Mouse (Mus musculus) bone marrow, adult 2 months (tissue): ENCODE measurements around the gene Med17. TPM values are rescaled to one million over a fixed set of nuclear protein-coding genes. Genes with fewer than 3 reads are reported as not detected.

Experiments
- H3K27ac ChIP-seq: fragments of 200-500 bp; 2 replicates; pipeline ENCODE4 v1.5.1; 2012; ENCODE audit warnings: low read depth, mild to moderate bottlenecking, control low read depth, inconsistent platforms, low read length; ENCODE audit not compliant: control insufficient read depth, poor library complexity, insufficient read depth
- H3K4me1 ChIP-seq: fragments of 200-500 bp; 2 replicates; pipeline ENCODE4 v1.6.1; 2011; ENCODE audit warnings: low read length; ENCODE audit not compliant: control insufficient read depth, insufficient read depth
- H3K4me3 ChIP-seq: fragments of 200-500 bp; replicated peaks from 2 replicates; pipeline ENCODE3; 2011; ENCODE audit warnings: mild to moderate bottlenecking, low read depth, low read length, control low read depth; ENCODE audit not compliant: control insufficient read depth
- CTCF ChIP-seq: fragments of 200-500 bp; IDR thresholded peaks from 2 replicates; pipeline ENCODE4 v1.5.1; 2011; ENCODE audit warnings: low read length, control low read depth; ENCODE audit not compliant: control insufficient read depth, insufficient read depth
- POLR2A ChIP-seq: fragments of 200-500 bp; IDR thresholded peaks from 2 replicates; pipeline ENCODE4 v1.6.1; 2011; ENCODE audit warnings: low read depth, mild to moderate bottlenecking, control low read depth, low read length, borderline replicate concordance; ENCODE audit not compliant: control insufficient read depth
- WGBS: fragments of 180-500 bp; shearing (Covaris S2); methylation state at CpG from one replicate; pipeline ENCODE4 v1.1.7; 2018; 5-methylcytosine and 5-hydroxymethylcytosine counted together
- polyA plus RNA-seq: library from polyadenylated mRNA; stranded (reverse); fragments of >200 nt; gene quantifications from 2 replicates; pipeline ENCODE4 v1.2.4, GENCODE M21; 2011; ENCODE audit warnings: low replicate concordance; ENCODE audit not compliant: missing spikeins, insufficient read depth, insufficient read length

The Med17 gene
- polyA plus RNA-seq, 1 experiment: 34.0 TPM

DNA sequence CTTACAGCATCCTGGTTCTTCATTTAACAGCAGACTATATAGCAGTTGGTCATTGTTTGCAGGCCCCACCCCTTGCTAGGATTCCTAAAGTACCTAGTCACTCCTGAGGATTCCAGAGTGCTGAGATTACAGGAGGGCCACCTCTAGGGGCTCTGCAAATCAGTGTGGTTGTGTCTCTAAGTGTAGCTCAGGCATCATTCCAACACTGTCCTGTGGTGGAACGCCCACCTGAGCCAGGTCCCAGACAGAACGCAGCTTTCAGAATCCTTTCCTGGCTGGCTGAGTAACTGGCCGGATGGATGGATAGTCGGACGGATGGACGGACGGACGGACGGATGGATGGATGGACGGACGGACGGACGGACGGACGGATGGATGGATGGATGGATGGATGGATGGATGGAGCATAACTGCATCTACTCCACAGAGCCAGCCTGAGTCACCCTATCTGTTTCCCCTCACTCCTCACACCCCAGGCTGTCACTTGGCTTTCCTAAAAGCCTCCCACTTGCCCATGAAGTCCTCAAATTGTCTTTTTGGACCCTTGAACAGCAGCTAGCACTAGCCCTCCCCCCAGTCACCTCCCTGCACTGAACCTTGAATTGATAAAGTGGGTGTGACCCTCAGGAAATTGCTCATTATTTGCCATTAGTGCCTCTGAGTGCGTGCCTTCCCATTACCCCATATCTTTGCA, 41.3 kb downstream of the Med17 start:
- no peak overlapping the region for H3K4me3 ChIP-seq
- TF ChIP-seq POLR2A: no peak
- TF ChIP-seq CTCF: no peak
- no peaks in the 10 kb centered on the region for H3K4me1 ChIP-seq
- no peak overlapping the region for H3K27ac ChIP-seq
- WGBS: 76% methylated on average over 16 of the region's 16 CpGs

DNA sequence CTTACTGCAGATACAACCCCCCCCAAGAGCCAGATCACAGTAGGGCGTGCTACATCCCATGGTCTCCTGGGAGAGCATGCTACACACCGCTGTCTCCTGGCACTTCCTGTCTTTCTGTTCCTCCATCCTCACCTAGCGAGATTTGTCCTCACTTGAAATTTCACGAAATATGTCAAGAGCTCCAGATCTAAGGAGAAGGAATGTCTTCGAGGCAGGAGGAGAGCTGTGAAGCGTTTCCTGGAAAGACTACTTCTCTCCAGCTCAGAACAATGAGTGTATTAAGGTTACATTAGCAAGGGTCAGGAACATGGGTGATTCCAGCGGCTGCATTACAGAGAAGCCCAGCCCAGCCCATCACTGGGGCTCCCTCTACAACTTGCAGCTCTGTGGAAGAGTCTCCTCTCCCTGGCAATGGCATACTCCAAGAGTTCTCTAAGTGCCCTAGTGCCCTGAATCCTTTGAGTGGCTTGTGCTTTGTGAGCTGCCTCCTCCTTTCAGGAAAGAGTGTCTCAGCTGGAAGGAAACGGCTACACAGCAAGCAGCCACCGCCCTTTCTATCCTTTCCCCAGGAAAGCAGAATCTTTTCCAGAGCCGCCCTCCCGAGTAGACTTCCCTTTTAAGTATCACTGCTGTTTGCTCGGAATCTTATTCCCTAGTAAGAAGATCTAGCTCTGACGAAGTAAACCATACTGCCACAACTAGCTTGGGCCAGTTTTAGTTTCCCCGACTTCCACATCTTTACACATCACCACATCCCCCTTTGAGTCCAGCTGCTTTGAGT, 42.0 kb downstream of the Med17 start:
- 58% methylated on average over 14 of the region's 14 CpGs for WGBS
- TF ChIP-seq POLR2A (no peak), CTCF (no peak)

DNA sequence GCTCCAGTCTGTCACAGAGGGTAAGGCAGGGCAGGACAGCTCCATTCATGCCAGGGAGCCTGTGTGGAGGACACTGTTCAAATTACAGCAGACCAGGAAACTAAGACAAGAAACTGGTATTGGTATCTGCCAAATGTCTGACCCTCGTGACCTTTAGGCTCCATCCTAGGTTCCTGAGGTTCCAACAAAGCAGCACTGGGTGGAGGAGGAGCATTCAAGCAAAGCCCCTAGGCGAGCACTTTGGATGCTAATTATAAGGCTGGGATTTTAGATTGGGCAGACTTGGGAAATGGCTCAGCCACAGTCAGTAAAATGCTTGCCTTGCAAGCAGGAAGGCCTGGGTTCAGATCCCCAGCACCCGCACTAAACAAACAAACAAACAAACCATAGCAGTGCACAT, 43.7 kb downstream of the Med17 start:
- H3K4me1 ChIP-seq: no peaks in the 10 kb centered on the region
- WGBS: 75% methylated on average over 3 of the region's 3 CpGs
- H3K27ac ChIP-seq: no peak overlapping the region
- H3K4me3 ChIP-seq: no peak overlapping the region
- no peak for TF ChIP-seq POLR2A
- no peak for TF ChIP-seq CTCF

More for the DNA sequence above, 42.0 kb downstream of the Med17 start:
- Histone ChIP-seq H3K4me3 (no peak overlapping the region), H3K4me1 (no peaks in the 10 kb centered on the region), H3K27ac (no peak overlapping the region)

DNA sequence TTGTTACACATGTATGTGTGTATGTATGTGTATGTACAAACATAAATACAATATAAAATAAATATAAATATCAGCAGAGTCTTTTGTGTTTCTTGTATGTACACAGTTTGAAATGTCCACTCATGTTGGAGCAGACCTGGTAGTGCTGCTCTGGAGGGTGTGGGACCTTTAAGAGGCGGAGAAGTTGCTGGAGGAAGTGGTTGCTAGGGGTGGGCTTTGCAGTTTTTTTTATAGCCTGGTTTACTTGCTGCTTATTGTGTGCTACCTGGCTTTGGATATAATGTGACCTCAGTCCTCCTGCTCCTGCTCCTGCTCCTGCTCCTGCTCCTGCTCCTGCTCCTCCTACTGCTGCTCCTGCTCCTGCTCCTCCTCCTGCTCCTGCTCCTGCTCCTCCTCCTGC, 46.1 kb downstream of the Med17 start:
- WGBS: 75% methylated on average over 1 of the region's 1 CpGs
- H3K4me3 ChIP-seq: no peak overlapping the region
- H3K4me1 ChIP-seq: no peaks in the 10 kb centered on the region
- TF ChIP-seq CTCF: no peak
- H3K27ac ChIP-seq: no peak overlapping the region

DNA sequence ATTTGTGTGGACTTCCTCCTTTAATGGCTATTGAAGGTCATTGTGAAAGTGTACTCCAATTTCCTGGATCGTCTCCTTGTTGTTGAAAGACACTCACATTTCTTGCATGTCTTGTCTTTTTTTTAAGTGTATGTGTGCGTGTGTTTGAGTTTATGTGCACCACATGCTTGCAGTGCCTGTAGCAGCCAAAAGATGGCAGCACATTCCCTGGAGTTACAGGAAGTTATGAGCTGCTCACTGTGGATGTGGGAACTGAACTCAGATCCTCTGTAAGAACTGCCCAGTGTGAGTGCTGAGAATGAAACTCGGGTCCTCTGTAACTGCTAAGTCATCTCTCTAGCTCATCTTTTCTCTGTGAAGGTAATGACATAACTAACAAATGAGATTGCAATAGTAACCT, 47.3 kb downstream of the Med17 start:
- H3K4me1 ChIP-seq: no peaks in the 10 kb centered on the region
- TF ChIP-seq CTCF (no peak), POLR2A (no peak)
- H3K4me3 ChIP-seq: no peak overlapping the region
- WGBS: 81% methylated on average over 3 of the region's 3 CpGs
- H3K27ac ChIP-seq: no peak overlapping the region

DNA sequence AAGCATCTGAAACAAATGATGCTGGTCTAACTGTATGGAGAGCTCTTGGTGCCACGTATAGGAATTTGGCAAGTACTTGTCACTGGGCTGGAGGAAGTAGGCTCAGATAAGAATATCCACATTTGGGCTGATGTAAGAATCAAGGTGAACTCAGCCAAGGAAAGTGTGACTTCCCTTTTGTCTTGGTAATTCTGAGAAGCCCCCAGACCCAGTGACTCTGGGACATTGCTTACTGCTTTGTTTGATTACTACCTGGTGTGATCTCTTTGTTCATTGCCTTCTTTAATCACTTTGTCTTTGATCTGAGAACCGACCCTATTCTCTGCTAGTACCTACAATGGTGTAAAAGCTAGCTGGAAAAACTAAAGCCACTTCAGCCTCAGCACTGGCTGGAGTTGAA, 54.8 kb downstream of the Med17 start:
- TF ChIP-seq POLR2A (no peak), CTCF (no peak)
- H3K4me1 ChIP-seq: no peaks in the 10 kb centered on the region
- no peak overlapping the region for H3K4me3 ChIP-seq
- H3K27ac ChIP-seq: no peak overlapping the region
- WGBS: 48% methylated on average over 2 of the region's 2 CpGs

DNA sequence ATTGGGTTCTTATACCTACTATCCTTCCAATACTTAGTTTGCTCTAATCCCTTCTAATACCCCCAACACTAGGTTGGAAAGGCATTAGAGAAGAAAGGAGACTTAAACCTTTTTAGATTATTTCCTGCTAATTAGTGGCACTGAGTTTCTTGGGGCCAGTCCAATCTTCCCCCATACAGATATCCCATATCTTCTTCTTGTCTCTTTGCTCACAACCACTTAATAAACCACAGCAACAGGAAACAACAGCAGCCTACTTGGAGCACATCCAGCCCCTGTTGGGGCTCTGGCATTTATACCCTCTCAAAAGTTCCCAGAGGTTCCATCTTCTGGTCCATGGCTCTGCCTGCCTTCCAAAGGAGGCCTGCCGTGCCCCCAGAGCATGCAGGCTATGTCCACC, 66.0 kb downstream of the Med17 start:
- H3K27ac ChIP-seq: no peak overlapping the region
- WGBS: 70% methylated on average over 1 of the region's 1 CpGs
- no peaks in the 10 kb centered on the region for H3K4me1 ChIP-seq
- no peak overlapping the region for H3K4me3 ChIP-seq
- no peak for TF ChIP-seq POLR2A
- TF ChIP-seq CTCF: no peak

DNA sequence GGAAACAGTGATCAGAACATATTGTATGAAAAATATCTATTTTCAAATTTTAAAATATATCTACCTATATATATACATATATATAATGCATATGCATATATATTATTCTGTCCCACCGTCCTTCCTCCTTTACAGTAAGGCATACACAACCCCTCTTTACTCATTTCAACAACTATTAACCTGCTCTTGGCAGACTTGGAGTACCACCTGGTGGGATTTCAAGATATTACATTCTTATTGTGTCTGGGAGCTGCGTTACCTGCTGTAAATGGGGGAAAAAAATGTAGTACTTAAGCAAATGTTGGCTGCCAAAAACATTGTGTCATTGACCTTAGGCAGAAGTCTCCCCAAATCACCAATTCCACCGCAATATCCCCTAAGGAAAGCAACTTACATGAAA, 67.9 kb downstream of the Med17 start:
- WGBS: 59% methylated on average over 3 of the region's 3 CpGs
- no peak overlapping the region for H3K27ac ChIP-seq
- no peaks in the 10 kb centered on the region for H3K4me1 ChIP-seq
- no peak overlapping the region for H3K4me3 ChIP-seq
- TF ChIP-seq CTCF (no peak), POLR2A (no peak)

Other genes with a start within 250 kb of the Med17 start
- 6.9 and 11.4 TPM in 2 replicates for gene Panx1, start 234.5 kb downstream of the Med17 start, polyA plus RNA-seq
- gene Hephl1, start 167.8 kb downstream of the Med17 start, polyA plus RNA-seq: not detected in 2 replicates
- gene Vstm5, start 40.9 kb downstream of the Med17 start, polyA plus RNA-seq: 1.5 TPM in 1 of 2 replicates, not detected in the other
- gene Taf1d, start 26.3 kb upstream of the Med17 start, polyA plus RNA-seq: 176 and 370 TPM in 2 replicates
- 6.7 and 14.5 TPM in 2 replicates for gene 4931406C07Rik, start 26.5 kb upstream of the Med17 start, polyA plus RNA-seq
- 26.7 and 56.4 TPM in 2 replicates for gene Cep295, start 77.9 kb upstream of the Med17 start, polyA plus RNA-seq
- gene Smco4, start 213.5 kb upstream of the Med17 start, polyA plus RNA-seq: 6.8 and 11.1 TPM in 2 replicates